Mouse (Mus musculus) liver, embryonic 16.5 days (tissue): Measurements from ENCODE around the gene Sh3bgrl2. TPM values are rescaled to one million over a fixed set of nuclear protein-coding genes. Genes with fewer than 3 reads are reported as not detected.

ENCODE experiments used
- ATAC-seq: fragments of 200-750 bp; cut with Nextera tagmentation; 2 replicates; pipeline ENCODE4 v1.8.0; 2017; ENCODE audit warnings: low read depth, mild to moderate bottlenecking, moderate number of reproducible peaks, moderate library complexity
- H3K27ac ChIP-seq: fragments of 300-500 bp; sonication (generic); 2 replicates; pipeline ENCODE4 v1.5.1; 2014; ENCODE audit warnings: mild to moderate bottlenecking, low read length
- H3K27me3 ChIP-seq: fragments of 300-500 bp; sonication (generic); 2 replicates; pipeline ENCODE4 v1.6.1; 2014; ENCODE audit warnings: low read depth, low read length, mixed read lengths; ENCODE audit not compliant: control insufficient read depth, insufficient read depth
- H3K36me3 ChIP-seq: fragments of 300-500 bp; sonication (generic); 2 replicates; pipeline ENCODE4 v1.6.1; 2014; ENCODE audit warnings: mild to moderate bottlenecking; ENCODE audit not compliant: control insufficient read depth, insufficient read depth
- H3K4me1 ChIP-seq: fragments of 300-500 bp; sonication (generic); 2 replicates; pipeline ENCODE4 v1.6.1; 2014; ENCODE audit warnings: low read depth, low read length, mixed read lengths; ENCODE audit not compliant: control insufficient read depth
- H3K4me2 ChIP-seq: fragments of 300-500 bp; sonication (generic); 2 replicates; pipeline ENCODE4 v1.6.1; 2014; ENCODE audit warnings: low read depth, low read length, mixed read lengths
- H3K4me3 ChIP-seq: fragments of 300-500 bp; sonication (generic); 2 replicates; pipeline ENCODE4 v1.5.1; 2014; ENCODE audit warnings: low read depth, mild to moderate bottlenecking, low read length
- H3K9ac ChIP-seq: fragments of 300-500 bp; sonication (generic); 2 replicates; pipeline ENCODE4 v1.6.1; 2014; ENCODE audit warnings: low read depth, low read length
- H3K9me3 ChIP-seq: fragments of 300-500 bp; sonication (generic); replicated peaks from 2 replicates; pipeline ENCODE4 v1.6.1; 2016; ENCODE audit warnings: low read length; ENCODE audit not compliant: control insufficient read depth
- WGBS: fragments of 180-500 bp; shearing (Covaris S2); extraction: QIAGEN DNeasy Blood & Tissue Kit; methylation state at CpG from one replicate; pipeline ENCODE4 v1.1.7; 2014; ENCODE audit not compliant: insufficient replicate concordance; 5-methylcytosine and 5-hydroxymethylcytosine counted together
- polyA plus RNA-seq: library from polyadenylated mRNA; unstranded; fragments of >200 nt; fragmentation: Nextera tagmentation; extraction: Ambion mirVana; gene quantifications from 2 replicates; pipeline ENCODE4 v1.2.1, GENCODE M21; 2015

Sh3bgrl2 gene
- polyA plus RNA-seq, 1 experiment from 2014 or later: 13.9 TPM

DNA sequence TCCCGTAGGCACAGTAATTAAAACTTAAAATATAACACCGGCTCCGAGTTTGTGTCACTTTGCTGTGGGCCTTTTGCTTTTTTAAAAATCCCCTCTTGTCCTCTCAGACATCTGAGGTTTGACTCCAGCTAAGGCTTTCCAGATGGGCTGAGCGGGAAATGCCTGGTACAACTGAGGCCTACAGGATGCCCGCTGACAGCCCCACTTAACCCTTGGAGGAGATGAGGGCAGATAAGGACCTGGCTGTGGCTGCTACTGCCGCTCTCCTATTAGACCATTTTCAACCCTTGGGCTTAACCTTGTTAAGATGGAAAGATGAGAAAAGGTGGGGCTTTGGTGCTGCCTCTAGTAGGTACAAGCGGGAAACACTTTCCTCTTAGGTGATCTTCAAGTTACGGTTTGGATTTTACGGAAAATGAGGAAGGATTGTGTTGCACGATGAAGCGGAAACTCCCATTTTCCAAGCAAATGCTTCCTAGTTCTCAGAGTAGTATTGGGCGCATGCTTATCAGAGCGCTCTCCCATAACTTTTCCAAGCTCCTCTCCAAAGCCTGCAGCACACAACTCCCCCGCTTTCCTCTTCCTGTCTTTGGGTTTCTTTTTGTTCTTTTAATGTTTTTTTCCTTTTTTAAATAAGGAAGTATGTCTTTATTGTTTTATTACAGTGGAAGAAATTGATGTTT lies 8.2 kb upstream of the Sh3bgrl2 start:
- Histone ChIP-seq H3K4me2 (no peak overlapping the region), H3K4me3 (no peak overlapping the region), H3K36me3 (no peaks in the 10 kb centered on the region), H3K9ac (no peak overlapping the region), H3K27ac (no peak overlapping the region), H3K4me1 (peaks cover 5% of the 10 kb centered on the region), H3K27me3 (no peaks in the 10 kb centered on the region), H3K9me3 (no peaks in the 10 kb centered on the region)
- 71% methylated on average over 14 of the region's 14 CpGs for WGBS
- ATAC-seq: no peak

DNA sequence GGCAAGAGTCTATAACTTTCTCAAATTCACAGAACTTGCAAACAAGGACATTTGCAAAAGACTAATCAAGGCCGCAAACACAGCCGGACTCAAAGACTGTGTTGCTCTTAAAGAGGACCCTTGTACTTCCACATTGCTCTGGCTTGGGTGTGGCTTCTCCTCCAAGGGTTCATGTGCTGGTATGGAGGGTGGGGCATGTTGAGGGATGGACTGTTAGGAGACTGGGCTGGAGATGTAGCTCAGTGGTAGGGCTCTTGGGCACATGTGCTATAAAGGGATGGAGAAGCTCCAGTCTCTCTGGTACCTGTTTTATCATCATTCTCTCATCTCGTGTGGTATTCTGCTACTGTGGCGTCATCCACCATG lies 7.7 kb upstream of the Sh3bgrl2 start:
- Histone ChIP-seq H3K36me3 (no peaks in the 10 kb centered on the region), H3K4me3 (no peak overlapping the region), H3K9me3 (no peaks in the 10 kb centered on the region), H3K4me1 (peaks cover 5% of the 10 kb centered on the region), H3K4me2 (no peak overlapping the region), H3K27me3 (no peaks in the 10 kb centered on the region), H3K27ac (no peak overlapping the region), H3K9ac (no peak overlapping the region)
- WGBS: 74% methylated on average over 4 of the region's 4 CpGs
- ATAC-seq: no peak

GRCm38 (mm10) chr9:83540975-83541374 lies 7.2 kb upstream of the Sh3bgrl2 start:
- H3K36me3 ChIP-seq: no peaks in the 10 kb centered on the region
- H3K9me3 ChIP-seq: no peaks in the 10 kb centered on the region
- no peak overlapping the region for H3K27ac ChIP-seq
- H3K4me1 ChIP-seq: peaks cover 5% of the 10 kb centered on the region
- peak; percentile 82 for ATAC-seq
- WGBS: 61% methylated on average over 3 of the region's 3 CpGs
- no peak overlapping the region for H3K4me3 ChIP-seq
- H3K9ac ChIP-seq: no peak overlapping the region
- no peaks in the 10 kb centered on the region for H3K27me3 ChIP-seq
- H3K4me2 ChIP-seq: no peak overlapping the region

GRCm38 (mm10) chr9:83545240-83545639 lies 2.9 kb upstream of the Sh3bgrl2 start:
- no peak overlapping the region for H3K9ac ChIP-seq
- H3K4me2 ChIP-seq: no peak overlapping the region
- no peak overlapping the region for H3K4me3 ChIP-seq
- H3K9me3 ChIP-seq: no peaks in the 10 kb centered on the region
- peaks cover 11% of the 10 kb centered on the region for H3K27me3 ChIP-seq
- no peak overlapping the region for H3K27ac ChIP-seq
- no peaks in the 10 kb centered on the region for H3K36me3 ChIP-seq
- peaks cover 5% of the 10 kb centered on the region for H3K4me1 ChIP-seq
- no peak for ATAC-seq

GRCm38 (mm10) chr9:83546316-83546715 lies 1.8 kb upstream of the Sh3bgrl2 start:
- no peaks in the 10 kb centered on the region for H3K9me3 ChIP-seq
- WGBS: 43% methylated on average over 7 of the region's 7 CpGs
- H3K4me3 ChIP-seq: no peak overlapping the region
- no peak overlapping the region for H3K4me2 ChIP-seq
- no peaks in the 10 kb centered on the region for H3K36me3 ChIP-seq
- ATAC-seq: no peak
- peaks cover 11% of the 10 kb centered on the region for H3K27me3 ChIP-seq
- H3K9ac ChIP-seq: no peak overlapping the region
- H3K4me1 ChIP-seq: no peaks in the 10 kb centered on the region
- H3K27ac ChIP-seq: no peak overlapping the region

DNA sequence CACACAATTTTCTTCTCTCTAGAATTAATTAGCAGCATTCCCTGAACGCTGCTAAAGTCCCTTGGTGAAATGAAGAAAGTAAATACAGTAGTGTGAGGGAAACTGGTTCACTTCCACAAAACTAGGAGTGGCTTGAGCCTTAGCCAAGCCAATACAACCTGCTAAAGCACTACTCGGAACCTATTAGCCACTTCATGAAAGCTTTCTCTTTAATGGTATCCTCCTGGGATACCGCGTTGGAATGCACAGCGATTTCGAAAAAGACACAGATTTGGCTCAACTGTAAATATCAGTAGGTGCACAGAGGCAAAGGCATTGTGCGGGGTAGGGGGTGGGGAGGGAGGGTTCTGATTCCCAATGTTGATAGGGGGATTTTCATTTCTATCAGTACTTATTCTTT lies 898 bp upstream of the Sh3bgrl2 start:
- Histone ChIP-seq H3K27ac (no peak overlapping the region), H3K36me3 (no peaks in the 10 kb centered on the region), H3K9ac (no peak overlapping the region), H3K4me2 (no peak overlapping the region), H3K27me3 (peaks cover 11% of the 10 kb centered on the region), H3K4me3 (no peak overlapping the region), H3K9me3 (no peaks in the 10 kb centered on the region), H3K4me1 (no peaks in the 10 kb centered on the region)
- 68% methylated on average over 7 of the region's 7 CpGs for WGBS
- no peak for ATAC-seq

DNA sequence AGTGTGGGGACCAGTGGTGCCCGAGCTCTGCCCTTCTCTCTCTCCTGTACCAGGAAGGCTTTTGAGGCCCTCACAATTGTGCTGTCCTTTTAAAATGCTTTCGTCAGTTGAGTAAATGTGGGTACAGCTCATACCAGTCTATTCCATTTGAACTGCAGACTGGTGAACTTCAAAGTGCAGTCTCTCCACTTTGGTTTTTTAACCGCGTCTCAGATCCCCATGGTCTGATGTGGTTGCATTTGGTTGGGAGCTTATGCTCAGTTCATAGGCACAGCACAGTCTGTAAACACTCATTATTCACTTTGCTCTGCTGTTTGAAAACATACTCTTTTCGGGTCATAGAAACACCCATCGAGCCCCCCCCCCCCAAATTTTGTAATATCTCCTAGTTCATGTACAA lies 1.7 kb downstream of the Sh3bgrl2 start:
- Histone ChIP-seq H3K27ac (no peak overlapping the region), H3K4me3 (no peak overlapping the region), H3K9ac (no peak overlapping the region), H3K4me2 (no peak overlapping the region; the same call in 1 of the 2 replicates), H3K27me3 (peaks cover 11% of the 10 kb centered on the region), H3K9me3 (no peaks in the 10 kb centered on the region), H3K36me3 (no peaks in the 10 kb centered on the region), H3K4me1 (no peaks in the 10 kb centered on the region)
- no peak for ATAC-seq
- WGBS: 59% methylated on average over 6 of the region's 6 CpGs

GRCm38 (mm10) chr9:83551116-83551515 lies 3.0 kb downstream of the Sh3bgrl2 start:
- no peaks in the 10 kb centered on the region for H3K4me1 ChIP-seq

DNA sequence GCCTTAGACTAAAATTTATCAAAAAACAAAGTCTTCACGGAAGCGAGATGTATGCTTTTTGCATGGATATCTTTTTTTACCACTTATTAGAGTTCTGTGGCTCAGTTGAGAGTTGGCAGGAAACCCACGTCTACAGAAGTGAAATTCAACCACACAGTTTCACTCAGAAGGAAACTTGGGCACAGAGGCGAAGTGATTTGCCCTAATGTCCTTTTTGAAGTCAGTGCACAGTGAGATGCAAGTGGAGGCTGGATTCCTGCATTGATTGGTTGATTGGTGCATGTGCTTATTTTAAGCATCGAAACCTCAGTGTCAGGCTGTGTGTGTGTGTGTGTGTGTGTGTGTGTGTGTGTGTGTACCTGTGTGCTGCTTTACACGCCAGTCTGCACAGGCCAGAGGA lies 3.5 kb downstream of the Sh3bgrl2 start:
- WGBS: 48% methylated on average over 6 of the region's 6 CpGs
- no peak for ATAC-seq
- H3K4me3 ChIP-seq: no peak overlapping the region
- no peak overlapping the region for H3K27ac ChIP-seq
- no peaks in the 10 kb centered on the region for H3K4me1 ChIP-seq
- no peaks in the 10 kb centered on the region for H3K36me3 ChIP-seq
- H3K4me2 ChIP-seq: no peak overlapping the region
- no peaks in the 10 kb centered on the region for H3K9me3 ChIP-seq
- H3K9ac ChIP-seq: no peak overlapping the region
- peaks cover 11% of the 10 kb centered on the region for H3K27me3 ChIP-seq

More at GRCm38 (mm10) chr9:83551116-83551515, 3.0 kb downstream of the Sh3bgrl2 start:
- H3K36me3 ChIP-seq: no peaks in the 10 kb centered on the region
- no peak overlapping the region for H3K9ac ChIP-seq
- H3K27me3 ChIP-seq: peaks cover 11% of the 10 kb centered on the region
- 57% methylated on average over 7 of the region's 7 CpGs for WGBS
- H3K9me3 ChIP-seq: no peaks in the 10 kb centered on the region
- H3K4me2 ChIP-seq: no peak overlapping the region
- no peak overlapping the region for H3K4me3 ChIP-seq
- no peak for ATAC-seq
- no peak overlapping the region for H3K27ac ChIP-seq
